Mouse (Mus musculus): ENCODE measurements around the gene Mkrn2.

GRCm38 (mm10) chr6:115565479-115566045 lies 36.1 kb upstream of the Mkrn2 start:
- no peak for TF ChIP-seq CTCF (IDR thresholded peaks at IDR 0.05; ENCODE audit: insufficient read depth, low read depth, low read length)
- TF ChIP-seq POLR2A (IDR thresholded peaks at IDR 0.05; ENCODE audit: insufficient read depth, low read depth, low read length): no peak

Data from olfactory bulb, adult 2 months (tissue).